Mouse (Mus musculus): ENCODE data around the gene Nr1h2.

DNA sequence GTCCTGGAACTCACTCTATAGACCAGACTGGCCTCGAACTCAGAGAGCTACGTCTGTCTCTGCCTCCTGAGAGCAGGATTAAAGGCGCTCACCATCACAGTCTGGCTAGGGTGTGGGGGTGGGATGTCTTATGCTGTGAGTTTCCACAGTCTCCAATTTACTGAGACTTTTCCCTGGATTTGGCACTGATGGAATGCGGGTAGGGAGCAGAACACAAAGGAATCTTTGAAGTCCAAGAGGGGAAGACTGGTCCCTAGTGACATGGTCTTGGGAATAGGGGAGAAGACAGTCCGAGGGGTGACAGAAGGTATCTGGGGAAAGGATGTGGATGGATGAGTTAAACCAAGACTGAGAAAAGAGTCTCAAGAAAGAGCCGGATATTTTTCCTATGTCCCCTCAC is 33.9 kb upstream of the Nr1h2 start:
- TF ChIP-seq CTCF (IDR thresholded peaks at IDR 0.05) = no peak
- no peak for TF ChIP-seq POLR2A (IDR thresholded peaks at IDR 0.05; ENCODE audit: insufficient read depth, low read depth, low read length)

Measured in heart, adult 2 months (tissue).